Mouse (Mus musculus) embryonic facial prominence, embryonic 15.5 days (tissue): ENCODE measurements at regions not wholly inside any gene's neighbourhood (a gene's known extent, or its start where the extent isn't known, plus 50 kb on each side); places are given as distances from the start of the nearest gene placed in this dataset.
"Not testable (repeated sequence)": the region's sequence is repeated elsewhere in the genome, so short reads cannot be mapped to it uniquely, and the experiment has no call there.

ENCODE experiments used
- ATAC-seq: fragments of 200-750 bp; cut with Nextera tagmentation; 2 replicates; pipeline ENCODE4 v1.8.0; 2017; ENCODE audit warnings: low read depth, moderate TSS enrichment; ENCODE audit not compliant: insufficient number of reproducible peaks, low FRiP score, low TSS enrichment
- H3K27ac ChIP-seq: fragments of 300-500 bp; sonication (generic); replicated peaks from 2 replicates; pipeline ENCODE4 v1.5.1; 2015; ENCODE audit warnings: mild to moderate bottlenecking, inconsistent platforms
- H3K27me3 ChIP-seq: fragments of 300-500 bp; sonication (generic); 2 replicates; pipeline ENCODE4 v1.6.1; 2015; ENCODE audit warnings: inconsistent platforms
- H3K36me3 ChIP-seq: fragments of 300-500 bp; sonication (generic); 2 replicates; pipeline ENCODE4 v1.6.1; 2015; ENCODE audit warnings: mild to moderate bottlenecking, inconsistent platforms
- H3K4me1 ChIP-seq: fragments of 300-500 bp; sonication (generic); 2 replicates; pipeline ENCODE4 v1.6.1; 2015; ENCODE audit warnings: inconsistent platforms
- H3K4me2 ChIP-seq: fragments of 300-500 bp; sonication (generic); replicated peaks from 2 replicates; pipeline ENCODE4 v1.6.1; 2015; ENCODE audit warnings: mild to moderate bottlenecking, inconsistent platforms
- H3K4me3 ChIP-seq: fragments of 300-500 bp; sonication (generic); replicated peaks from 2 replicates; pipeline ENCODE4 v1.5.1; 2015; ENCODE audit warnings: mild to moderate bottlenecking, inconsistent platforms
- H3K9ac ChIP-seq: fragments of 300-500 bp; sonication (generic); 2 replicates; pipeline ENCODE4 v1.6.1; 2015; ENCODE audit warnings: inconsistent platforms
- H3K9me3 ChIP-seq: fragments of 300-500 bp; sonication (generic); replicated peaks from 2 replicates; pipeline ENCODE4 v1.6.1; 2016; ENCODE audit warnings: inconsistent platforms
- WGBS: fragments of 180-500 bp; shearing (Covaris S2); methylation state at CpG from one replicate; pipeline ENCODE4 v1.1.7; 2015; 5-methylcytosine and 5-hydroxymethylcytosine counted together

DNA sequence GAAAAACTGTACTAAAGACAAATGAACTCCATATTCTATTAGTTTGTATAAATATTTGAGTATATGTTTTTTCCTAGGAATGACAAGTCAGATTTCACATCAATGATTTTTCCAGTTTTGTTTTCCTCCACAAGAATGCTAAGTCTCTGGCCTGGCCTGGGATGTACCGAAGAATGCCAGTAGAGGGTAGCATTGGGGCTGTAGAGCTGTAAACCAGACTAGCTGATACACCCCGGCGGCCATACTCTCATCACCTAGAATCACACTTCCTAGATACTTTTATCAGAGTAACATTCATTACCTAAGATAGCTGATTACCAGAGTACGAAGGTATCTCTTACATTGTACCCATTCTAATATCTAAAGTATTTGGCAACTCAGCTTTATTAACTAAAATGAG, 372.4 kb downstream of the Arl4a start:
- Histone ChIP-seq H3K36me3 (no peaks in the 10 kb centered on the region), H3K27ac (no peak overlapping the region), H3K9ac (no peak overlapping the region), H3K4me1 (no peaks in the 10 kb centered on the region), H3K4me3 (no peak overlapping the region), H3K4me2 (no peak overlapping the region), H3K9me3 (no peaks in the 10 kb centered on the region), H3K27me3 (no peaks in the 10 kb centered on the region)
- WGBS: 19% methylated on average over 4 of the region's 4 CpGs
- ATAC-seq: no peak; the same call in 1 of the 2 replicates

DNA sequence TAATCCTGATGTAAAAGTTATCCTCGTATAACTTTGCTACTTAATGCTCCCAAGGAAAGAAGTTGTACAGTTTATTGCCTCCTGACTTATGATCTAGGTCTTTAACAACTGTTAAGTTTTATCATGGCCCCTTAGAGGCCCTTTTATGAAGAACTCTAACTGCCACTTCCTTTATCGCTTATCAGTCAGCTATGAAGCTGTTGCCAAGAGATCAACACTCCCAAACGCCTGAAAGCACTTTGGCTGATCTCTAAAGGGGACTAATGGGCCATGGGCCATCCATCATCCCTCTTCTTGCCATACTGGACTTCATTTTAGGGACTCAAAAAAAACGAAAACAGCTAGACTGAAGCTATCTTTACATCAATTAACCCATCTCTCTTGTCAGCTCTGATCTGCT, 377.4 kb downstream of the Arl4a start:
- Histone ChIP-seq H3K9ac (no peak overlapping the region), H3K27me3 (no peaks in the 10 kb centered on the region), H3K36me3 (no peaks in the 10 kb centered on the region), H3K9me3 (no peaks in the 10 kb centered on the region), H3K27ac (no peak overlapping the region), H3K4me1 (no peaks in the 10 kb centered on the region), H3K4me3 (no peak overlapping the region), H3K4me2 (no peak overlapping the region)
- ATAC-seq: no peak
- WGBS: 58% methylated on average over 4 of the region's 4 CpGs

DNA sequence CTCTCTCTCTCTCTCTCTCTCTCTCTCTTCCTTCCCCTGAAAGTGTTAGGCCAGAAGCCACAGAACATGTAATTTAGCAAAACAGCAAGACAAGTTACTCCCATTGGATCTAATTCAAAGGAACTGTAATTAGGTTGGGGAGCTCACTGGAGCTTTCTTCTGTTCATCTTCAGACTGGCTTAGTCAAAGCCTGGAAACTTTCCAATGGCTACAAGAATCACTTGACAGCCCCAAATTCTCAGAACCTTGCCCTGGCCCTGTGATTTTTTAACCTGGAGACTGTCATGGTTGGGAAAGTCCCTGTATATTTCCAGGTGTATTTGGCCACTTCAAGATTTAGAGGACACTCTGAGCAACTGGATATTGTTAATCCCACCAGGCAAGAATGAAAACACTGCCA, 381.2 kb downstream of the Arl4a start:
- Histone ChIP-seq H3K27me3 (no peaks in the 10 kb centered on the region), H3K9me3 (no peaks in the 10 kb centered on the region), H3K9ac (no peak overlapping the region), H3K4me2 (no peak overlapping the region), H3K36me3 (no peaks in the 10 kb centered on the region), H3K27ac (no peak overlapping the region), H3K4me1 (no peaks in the 10 kb centered on the region), H3K4me3 (no peak overlapping the region)
- ATAC-seq: no peak

DNA sequence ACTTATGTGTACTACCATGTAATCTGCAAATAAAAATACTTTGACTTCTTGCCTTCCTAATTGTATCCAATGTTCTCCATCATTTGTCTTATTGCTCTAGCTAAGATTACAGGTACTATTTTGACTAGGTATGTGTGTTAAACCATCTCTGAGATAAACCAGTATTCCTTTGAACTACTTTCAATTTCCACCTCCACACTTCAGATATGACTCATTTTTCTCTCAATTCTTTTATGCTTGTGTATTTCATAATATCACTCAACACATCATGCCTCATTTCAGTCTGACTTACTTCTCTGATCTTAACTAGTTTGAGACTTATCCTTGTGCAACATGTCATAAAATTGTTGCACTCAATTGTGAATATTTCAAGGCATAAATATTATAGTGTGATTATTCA, 388.9 kb downstream of the Arl4a start:
- no peak overlapping the region for H3K4me2 ChIP-seq
- ATAC-seq: no peak
- H3K4me1 ChIP-seq: no peaks in the 10 kb centered on the region
- H3K27ac ChIP-seq: no peak overlapping the region
- no peaks in the 10 kb centered on the region for H3K27me3 ChIP-seq
- no peaks in the 10 kb centered on the region for H3K9me3 ChIP-seq
- H3K9ac ChIP-seq: no peak overlapping the region
- no peak overlapping the region for H3K4me3 ChIP-seq
- no peaks in the 10 kb centered on the region for H3K36me3 ChIP-seq

DNA sequence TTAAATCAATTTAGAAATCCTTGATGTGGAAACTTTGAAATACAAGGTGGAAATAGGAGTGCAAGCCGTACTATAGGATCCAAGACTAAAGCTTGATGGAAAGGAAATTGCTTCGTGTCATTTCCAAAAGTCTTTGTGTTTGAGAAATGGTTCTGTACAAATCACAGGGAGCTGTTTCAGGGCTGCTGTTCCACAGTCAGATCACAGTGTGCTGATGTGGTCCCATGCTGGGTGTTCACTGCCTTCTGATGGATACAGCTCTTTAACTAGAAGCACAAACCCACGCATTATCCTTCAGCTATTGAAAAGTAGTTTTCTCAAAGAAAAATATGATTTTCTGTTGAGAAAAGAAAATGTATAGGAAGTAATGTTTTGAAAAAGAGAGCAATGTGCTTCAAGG, 391.3 kb downstream of the Arl4a start:
- ATAC-seq: no peak
- no peak overlapping the region for H3K4me3 ChIP-seq
- 67% methylated on average over 3 of the region's 3 CpGs for WGBS
- H3K27ac ChIP-seq: no peak overlapping the region
- no peaks in the 10 kb centered on the region for H3K36me3 ChIP-seq
- H3K4me2 ChIP-seq: no peak overlapping the region
- no peaks in the 10 kb centered on the region for H3K27me3 ChIP-seq
- H3K9ac ChIP-seq: no peak overlapping the region
- no peaks in the 10 kb centered on the region for H3K9me3 ChIP-seq
- no peaks in the 10 kb centered on the region for H3K4me1 ChIP-seq

DNA sequence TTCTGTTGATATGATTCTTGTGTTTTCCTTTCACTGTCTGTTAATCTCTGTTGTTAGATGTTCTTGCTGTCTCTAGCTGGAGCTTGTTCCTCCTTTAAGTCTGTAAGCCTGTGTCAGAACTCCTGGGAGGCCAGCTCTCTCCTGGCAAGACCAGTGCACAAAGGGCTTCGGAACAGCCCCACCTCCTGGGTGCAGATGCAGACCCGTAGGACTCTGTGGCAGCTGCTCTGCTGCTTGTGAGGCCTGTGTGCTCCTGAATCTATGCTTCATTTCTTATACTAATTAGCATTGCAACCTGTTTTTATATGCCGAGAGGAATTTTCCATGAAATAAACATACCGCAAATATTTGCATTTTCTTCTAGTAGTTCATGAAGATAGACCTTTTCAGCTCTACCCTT, 392.2 kb downstream of the Arl4a start:
- H3K9ac ChIP-seq: no peak overlapping the region
- no peaks in the 10 kb centered on the region for H3K4me1 ChIP-seq
- ATAC-seq: no peak
- no peaks in the 10 kb centered on the region for H3K27me3 ChIP-seq
- no peak overlapping the region for H3K27ac ChIP-seq
- no peaks in the 10 kb centered on the region for H3K36me3 ChIP-seq
- no peak overlapping the region for H3K4me2 ChIP-seq
- H3K9me3 ChIP-seq: no peaks in the 10 kb centered on the region
- WGBS: 67% methylated on average over 4 of the region's 4 CpGs
- H3K4me3 ChIP-seq: no peak overlapping the region

DNA sequence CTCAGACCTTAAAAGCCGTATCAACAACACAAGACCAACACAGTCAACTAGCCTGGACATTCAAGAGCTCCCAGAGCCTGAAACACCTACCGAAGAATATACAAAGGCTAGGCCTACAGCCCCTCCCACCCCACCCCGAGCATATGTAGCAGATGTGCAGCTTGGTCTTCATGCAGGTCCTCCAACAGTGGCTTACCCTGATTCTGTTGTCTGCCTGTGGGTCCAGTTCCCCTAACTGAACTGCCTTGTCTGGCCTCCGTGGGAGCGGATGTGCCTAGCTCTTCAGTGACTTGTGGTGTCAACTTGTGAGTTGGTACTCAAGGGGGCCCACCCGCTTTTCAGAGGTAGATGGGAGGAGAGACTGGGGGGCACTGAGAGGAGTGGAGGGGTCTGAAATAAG, 398.6 kb downstream of the Arl4a start:
- Histone ChIP-seq H3K27ac (no peak overlapping the region), H3K27me3 (no peaks in the 10 kb centered on the region), H3K4me3 (no peak overlapping the region), H3K4me1 (no peaks in the 10 kb centered on the region), H3K9me3 (no peaks in the 10 kb centered on the region), H3K36me3 (no peaks in the 10 kb centered on the region), H3K4me2 (no peak overlapping the region), H3K9ac (no peak overlapping the region)
- 82% methylated on average over 6 of the region's 6 CpGs for WGBS
- ATAC-seq: no peak

DNA sequence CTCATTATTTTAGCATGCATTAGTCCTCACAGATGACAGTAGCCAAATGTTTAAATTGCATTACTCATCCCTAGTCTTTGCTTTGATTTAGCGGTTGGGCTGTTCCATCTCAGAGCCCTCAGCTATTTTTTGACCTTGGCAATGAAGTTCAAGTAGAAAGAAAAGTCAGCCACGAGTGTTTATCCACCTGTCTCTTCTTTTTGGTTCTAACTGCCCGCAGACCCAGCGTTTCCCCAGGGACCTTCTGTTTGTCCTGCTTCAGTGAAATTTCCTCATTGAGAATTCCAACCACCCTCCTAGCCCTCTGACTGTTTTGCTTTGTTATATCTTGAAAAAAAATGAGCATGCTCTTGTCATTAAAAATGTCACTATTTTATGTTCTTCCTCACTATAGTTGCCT, 403.5 kb downstream of the Arl4a start:
- H3K36me3 ChIP-seq: no peaks in the 10 kb centered on the region
- H3K4me1 ChIP-seq: no peaks in the 10 kb centered on the region
- WGBS: 68% methylated on average over 4 of the region's 4 CpGs
- no peaks in the 10 kb centered on the region for H3K27me3 ChIP-seq
- H3K9ac ChIP-seq: no peak overlapping the region
- H3K9me3 ChIP-seq: no peaks in the 10 kb centered on the region
- no peak overlapping the region for H3K27ac ChIP-seq
- no peak overlapping the region for H3K4me3 ChIP-seq
- H3K4me2 ChIP-seq: no peak overlapping the region
- ATAC-seq: no peak

DNA sequence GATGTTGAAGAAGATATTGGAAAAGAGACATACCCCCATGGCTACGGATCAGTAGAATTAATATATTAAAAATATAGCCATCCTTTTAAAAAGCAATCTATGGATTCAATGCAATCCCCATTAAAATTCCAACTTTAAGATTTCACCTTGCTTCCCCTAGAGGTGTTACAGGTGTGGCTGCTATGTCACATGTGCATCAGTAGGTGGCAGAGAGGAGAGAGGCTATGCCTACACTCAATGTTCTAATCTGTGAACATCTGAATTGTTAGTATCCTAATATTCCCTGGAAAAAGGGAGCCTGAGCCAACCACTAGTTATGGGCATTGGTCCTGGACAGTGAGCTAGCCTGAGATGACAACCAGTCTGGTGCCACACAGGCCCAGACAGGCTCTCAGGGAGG, 416.6 kb downstream of the Arl4a start:
- ATAC-seq: no peak
- 100% methylated on average over 1 of the region's 1 CpGs for WGBS

DNA sequence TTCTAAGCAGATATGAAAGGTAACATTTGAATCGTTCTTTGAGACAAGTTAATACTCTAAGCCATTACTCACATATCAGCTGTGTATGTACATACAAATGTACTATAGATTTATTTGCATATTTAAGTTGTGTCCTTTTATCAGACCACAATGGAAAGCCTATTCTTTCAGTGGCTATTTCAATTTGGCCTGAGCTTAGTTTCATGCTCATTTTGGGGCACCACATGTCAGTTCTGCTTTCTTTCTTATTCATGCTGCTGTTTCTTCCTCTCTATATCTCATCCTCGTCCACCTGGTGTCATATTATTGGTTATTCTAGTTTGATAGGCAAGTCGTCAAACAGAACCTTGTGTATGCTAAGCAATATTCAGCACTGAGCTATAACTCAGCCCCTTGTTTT, 432.5 kb downstream of the Arl4a start:
- Histone ChIP-seq H3K27ac (no peak overlapping the region), H3K9me3 (no peaks in the 10 kb centered on the region), H3K4me2 (no peak overlapping the region), H3K4me3 (no peak overlapping the region), H3K27me3 (no peaks in the 10 kb centered on the region), H3K9ac (no peak overlapping the region), H3K4me1 (no peaks in the 10 kb centered on the region), H3K36me3 (no peaks in the 10 kb centered on the region)
- WGBS: 67% methylated on average over 3 of the region's 3 CpGs
- ATAC-seq: no peak

More for the DNA sequence above, 416.6 kb downstream of the Arl4a start:
- H3K27me3 ChIP-seq: no peaks in the 10 kb centered on the region
- no peaks in the 10 kb centered on the region for H3K9me3 ChIP-seq
- no peak overlapping the region for H3K4me2 ChIP-seq
- no peak overlapping the region for H3K9ac ChIP-seq
- H3K27ac ChIP-seq: no peak overlapping the region
- H3K4me1 ChIP-seq: no peaks in the 10 kb centered on the region
- no peaks in the 10 kb centered on the region for H3K36me3 ChIP-seq
- no peak overlapping the region for H3K4me3 ChIP-seq

DNA sequence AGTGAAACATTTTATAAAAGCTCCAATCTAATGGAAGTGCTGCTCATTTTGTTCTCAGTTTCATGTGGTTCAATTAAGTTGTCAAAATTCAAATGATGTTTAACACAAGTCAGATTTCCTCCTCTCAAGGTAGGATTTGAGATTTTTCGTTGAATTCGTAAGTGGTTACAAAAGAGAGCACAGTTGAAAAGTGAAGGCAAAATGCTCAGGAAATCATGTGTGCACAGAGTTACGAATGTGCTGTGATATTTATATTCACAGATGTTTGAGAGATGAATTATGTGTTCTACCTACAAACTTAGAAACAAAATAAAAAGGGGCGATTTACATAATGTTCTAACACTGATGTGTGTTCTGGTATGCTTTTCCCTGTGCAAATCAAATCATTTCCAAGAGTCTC, 433.1 kb downstream of the Arl4a start:
- no peak for ATAC-seq
- Histone ChIP-seq H3K4me1 (no peaks in the 10 kb centered on the region), H3K4me2 (no peak overlapping the region), H3K36me3 (no peaks in the 10 kb centered on the region), H3K27me3 (no peaks in the 10 kb centered on the region), H3K9me3 (no peaks in the 10 kb centered on the region), H3K9ac (no peak overlapping the region), H3K4me3 (no peak overlapping the region), H3K27ac (no peak overlapping the region)
- WGBS: 60% methylated on average over 4 of the region's 4 CpGs

DNA sequence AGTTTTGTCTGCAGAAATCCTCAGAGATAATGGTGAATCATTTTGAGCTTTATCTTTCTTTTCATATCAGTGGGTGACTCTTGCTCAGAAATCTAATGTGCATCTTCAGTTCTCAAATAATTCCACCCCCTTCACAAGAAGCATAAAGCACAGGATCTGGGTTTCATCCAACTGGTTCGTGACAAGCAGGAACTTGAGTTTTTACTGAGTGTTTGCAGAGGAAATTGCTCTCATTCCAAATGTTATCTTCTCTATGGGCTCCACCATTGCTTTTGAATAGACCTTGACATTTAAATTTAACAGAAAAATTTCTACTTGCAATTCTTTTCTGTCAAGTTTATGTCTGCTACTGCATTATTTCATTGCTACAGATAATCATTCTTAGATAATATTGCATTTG, 443.1 kb downstream of the Arl4a start:
- H3K27ac ChIP-seq: no peak overlapping the region
- no peak overlapping the region for H3K4me2 ChIP-seq
- no peak for ATAC-seq
- 35% methylated on average over 1 of the region's 1 CpGs for WGBS
- no peaks in the 10 kb centered on the region for H3K9me3 ChIP-seq
- H3K4me1 ChIP-seq: no peaks in the 10 kb centered on the region
- no peaks in the 10 kb centered on the region for H3K27me3 ChIP-seq
- no peak overlapping the region for H3K4me3 ChIP-seq
- H3K36me3 ChIP-seq: no peaks in the 10 kb centered on the region
- no peak overlapping the region for H3K9ac ChIP-seq

DNA sequence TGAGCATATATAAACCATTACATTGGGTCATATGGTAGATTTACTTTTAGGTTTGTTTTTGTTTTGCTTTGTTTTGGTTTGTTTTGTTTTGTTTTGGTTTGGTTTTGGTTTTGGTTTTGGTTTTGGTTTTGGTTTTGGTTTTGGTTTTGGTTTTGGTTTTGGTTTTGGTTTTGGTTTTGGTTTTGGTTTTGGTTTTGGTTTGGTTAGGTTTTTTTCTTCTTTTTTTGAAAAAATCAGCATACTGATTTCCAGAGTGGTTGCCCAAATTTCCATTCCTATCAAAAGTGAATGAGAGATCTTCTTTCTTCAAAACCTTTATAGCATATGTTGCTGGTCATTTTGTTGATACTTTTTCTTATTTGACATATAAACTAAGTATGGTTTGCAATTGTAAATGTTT, 444.0 kb downstream of the Arl4a start:
- H3K27ac ChIP-seq, H3K9me3 ChIP-seq, H3K4me2 ChIP-seq, H3K4me3 ChIP-seq, H3K36me3 ChIP-seq, H3K9ac ChIP-seq, ATAC-seq, H3K27me3 ChIP-seq, H3K4me1 ChIP-seq: not testable (repeated sequence)
